Mouse (Mus musculus) splenic B cell, adult 2 months (primary cell): ENCODE measurements at regions not wholly inside any gene's neighbourhood (a gene's known extent, or its start where the extent isn't known, plus 50 kb on each side); places are given as distances from the start of the nearest gene placed in this dataset.

Experiments
- DNase-seq: peaks from one replicate; pipeline ENCODE4 v3.0.0-alpha.2; 2011; ENCODE audit warnings: low read depth, low spot score
- H3K27me3 ChIP-seq: 2 replicates; pipeline ENCODE4 v1.6.1; 2012; ENCODE audit warnings: mild to moderate bottlenecking, low read length, moderate library complexity, mixed read lengths; ENCODE audit not compliant: control insufficient read depth, poor library complexity, insufficient read depth, severe bottlenecking
- H3K36me3 ChIP-seq: 2 replicates; pipeline ENCODE4 v1.6.1; 2012; ENCODE audit warnings: mild to moderate bottlenecking, low read length, moderate library complexity, mixed read lengths; ENCODE audit not compliant: control insufficient read depth, poor library complexity, insufficient read depth, severe bottlenecking

DNA sequence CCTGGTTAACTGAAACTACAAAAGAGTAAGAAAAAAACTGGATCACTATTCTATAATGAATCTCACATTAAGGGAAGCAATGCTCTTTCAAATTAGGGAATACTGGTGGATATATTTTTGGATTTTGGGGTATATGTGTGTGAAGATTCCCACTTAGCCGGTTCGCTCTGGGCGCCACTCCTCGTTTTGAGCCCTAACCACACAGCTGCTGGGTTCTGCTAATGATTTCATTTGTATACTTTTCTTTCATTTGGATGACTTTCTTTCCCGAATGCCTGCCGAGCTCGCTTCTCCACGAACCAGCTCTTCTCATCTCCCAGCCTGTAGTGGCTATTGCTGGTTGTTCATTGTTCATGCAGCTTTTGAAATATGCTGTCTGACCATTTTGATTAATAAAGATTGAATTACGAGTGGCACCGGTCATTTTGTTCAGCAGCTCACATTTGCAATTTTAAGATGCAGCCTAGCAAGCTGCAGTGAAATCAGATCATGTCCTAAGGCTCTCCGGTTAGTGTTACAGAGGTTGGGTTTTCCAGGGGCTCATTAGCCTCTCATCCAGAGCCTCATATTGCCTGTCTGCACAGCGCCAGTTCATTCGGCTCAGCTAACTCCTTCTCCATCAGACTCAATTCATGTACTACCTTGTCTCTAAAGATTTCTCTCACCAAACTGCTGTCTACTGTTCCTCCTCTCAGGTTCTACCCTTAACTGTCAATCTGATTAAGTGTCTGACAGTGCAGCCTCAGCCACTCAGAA, 146.6 kb upstream of the Arhgap24 start:
- no peak for DNase-seq
- no peaks in the 10 kb centered on the region for H3K36me3 ChIP-seq
- no peaks in the 10 kb centered on the region for H3K27me3 ChIP-seq

DNA sequence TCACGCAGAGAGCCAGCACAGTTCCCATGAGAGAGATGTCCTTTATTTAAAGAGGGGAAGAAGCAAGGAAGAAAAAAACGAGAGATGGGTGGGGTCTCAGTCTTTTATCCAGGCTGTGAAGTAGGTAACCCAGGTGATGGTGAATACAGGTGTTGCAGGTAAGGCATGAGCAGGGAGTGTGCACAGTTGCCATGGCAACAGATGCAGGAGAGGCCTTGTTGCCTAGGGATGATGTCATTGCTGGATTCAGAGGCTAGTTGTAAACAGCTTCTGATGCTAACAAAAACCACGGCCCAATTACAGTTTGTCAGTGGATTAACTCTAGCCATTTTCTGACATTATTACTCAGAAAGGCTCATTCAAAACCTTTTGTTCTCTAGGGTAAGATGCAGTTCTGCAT, 114.7 kb upstream of the Arhgap24 start:
- H3K27me3 ChIP-seq: no peaks in the 10 kb centered on the region
- no peaks in the 10 kb centered on the region for H3K36me3 ChIP-seq
- no peak for DNase-seq

DNA sequence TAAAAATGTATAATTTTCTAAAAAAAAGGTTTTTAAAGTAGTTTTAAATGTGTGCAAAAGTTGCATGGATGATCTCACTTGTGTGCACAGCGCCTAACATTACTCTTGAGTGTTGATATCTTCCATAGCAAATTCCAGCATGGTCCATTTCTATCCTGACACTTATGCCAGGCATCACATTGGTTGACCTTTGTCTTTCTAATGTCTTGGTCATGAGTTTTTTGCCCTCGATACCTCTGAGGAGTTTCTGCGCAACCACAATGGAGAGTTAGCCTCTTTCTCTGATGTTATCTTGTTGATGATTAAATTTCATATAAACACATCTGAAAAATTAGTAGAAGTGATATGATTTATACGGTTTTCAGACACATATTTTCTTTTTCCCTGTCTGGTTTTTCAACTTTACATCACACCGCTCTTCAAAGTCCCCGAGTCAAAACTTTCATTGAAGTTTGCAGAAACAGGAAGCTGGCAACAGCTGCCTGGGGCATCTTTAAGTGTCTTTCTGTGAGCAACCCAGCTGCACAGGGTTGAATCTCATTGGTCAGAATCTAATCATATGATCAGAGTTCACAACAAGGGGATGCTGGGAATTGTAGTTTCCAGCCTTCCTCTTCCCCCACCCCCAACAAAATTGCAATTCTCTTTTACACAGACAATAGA, 107.8 kb upstream of the Arhgap24 start:
- peak; percentile 10 for DNase-seq

DNA sequence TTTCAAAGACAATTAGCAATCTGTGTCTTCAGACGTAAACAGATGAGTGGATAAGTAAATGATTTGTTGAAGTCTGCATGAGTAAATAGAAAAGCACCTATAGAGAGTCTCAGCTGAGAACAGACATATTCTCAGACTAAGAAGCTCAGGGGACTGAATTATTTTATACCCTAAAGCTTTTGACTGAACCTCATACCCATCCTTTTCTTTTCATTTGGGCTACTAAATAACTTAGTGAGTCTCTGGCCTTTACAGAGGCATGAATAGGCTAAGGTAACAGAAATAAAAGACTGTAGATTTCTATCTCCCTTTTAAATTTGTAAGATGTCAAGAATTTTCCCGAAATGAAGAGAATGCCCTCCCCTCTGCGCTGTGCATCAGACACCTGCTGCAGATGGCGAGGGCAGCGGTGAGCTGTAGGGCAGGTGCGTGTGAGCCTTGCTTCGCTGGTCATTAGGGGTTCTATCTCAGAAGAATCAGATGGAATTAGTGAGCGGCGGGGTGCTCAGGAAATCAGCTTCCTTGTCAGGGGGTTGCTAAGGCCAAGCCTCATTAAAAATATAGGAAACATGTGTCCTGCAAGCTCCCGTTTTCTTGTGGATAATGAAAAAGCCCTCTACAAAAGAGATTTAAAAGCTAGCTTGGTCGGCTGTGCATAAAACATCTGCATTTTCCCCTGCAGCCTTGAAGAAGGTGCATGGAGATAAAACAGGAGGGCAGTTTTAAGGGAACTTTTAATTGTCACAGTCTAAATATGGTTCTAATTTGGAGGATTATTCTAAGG, 107.0 kb upstream of the Arhgap24 start:
- no peak for DNase-seq
- H3K36me3 ChIP-seq: no peaks in the 10 kb centered on the region
- H3K27me3 ChIP-seq: no peaks in the 10 kb centered on the region

More for the DNA sequence above, 107.8 kb upstream of the Arhgap24 start:
- no peaks in the 10 kb centered on the region for H3K27me3 ChIP-seq
- no peaks in the 10 kb centered on the region for H3K36me3 ChIP-seq

DNA sequence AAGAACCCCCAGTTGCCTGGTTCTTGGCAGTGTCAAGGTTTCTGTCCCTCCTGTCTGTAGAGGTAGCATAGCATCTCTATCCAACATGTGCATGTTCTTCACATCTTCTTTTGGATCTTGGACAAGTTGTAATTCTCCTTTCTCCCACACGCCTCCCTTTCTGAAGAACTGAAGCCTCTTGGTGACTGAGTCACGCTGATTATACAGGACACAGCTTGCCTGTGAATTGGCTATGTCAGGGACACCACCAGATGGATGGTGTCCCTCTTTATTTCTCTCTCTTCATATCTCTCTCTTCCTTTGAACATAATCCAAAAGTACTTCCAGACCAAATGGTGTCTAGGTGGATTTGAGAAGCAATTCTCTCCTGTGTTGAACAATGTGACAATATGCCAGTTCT, 105.9 kb upstream of the Arhgap24 start:
- no peaks in the 10 kb centered on the region for H3K36me3 ChIP-seq
- H3K27me3 ChIP-seq: no peaks in the 10 kb centered on the region
- no peak for DNase-seq

DNA sequence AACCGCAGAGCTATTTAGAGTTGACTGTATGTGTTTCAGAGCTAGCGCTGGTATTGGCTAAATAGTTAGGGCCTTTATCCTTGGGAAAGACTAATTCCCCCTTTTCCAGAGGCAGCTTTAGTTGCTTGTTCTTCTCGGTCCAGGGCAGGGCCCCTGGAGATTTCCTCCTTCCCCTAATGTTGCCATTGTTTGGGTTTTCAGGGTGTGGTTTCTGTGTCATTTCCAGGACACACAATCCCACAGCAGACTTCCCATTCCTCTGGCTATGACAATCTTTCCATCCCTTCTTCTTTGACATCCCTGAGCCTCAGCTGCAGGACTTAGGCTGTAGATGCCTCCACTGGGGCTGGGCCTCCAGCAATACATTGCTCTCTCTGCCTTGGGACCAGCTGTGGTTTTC, 87.2 kb upstream of the Arhgap24 start:
- DNase-seq: no peak
- H3K36me3 ChIP-seq: no peaks in the 10 kb centered on the region
- no peaks in the 10 kb centered on the region for H3K27me3 ChIP-seq

DNA sequence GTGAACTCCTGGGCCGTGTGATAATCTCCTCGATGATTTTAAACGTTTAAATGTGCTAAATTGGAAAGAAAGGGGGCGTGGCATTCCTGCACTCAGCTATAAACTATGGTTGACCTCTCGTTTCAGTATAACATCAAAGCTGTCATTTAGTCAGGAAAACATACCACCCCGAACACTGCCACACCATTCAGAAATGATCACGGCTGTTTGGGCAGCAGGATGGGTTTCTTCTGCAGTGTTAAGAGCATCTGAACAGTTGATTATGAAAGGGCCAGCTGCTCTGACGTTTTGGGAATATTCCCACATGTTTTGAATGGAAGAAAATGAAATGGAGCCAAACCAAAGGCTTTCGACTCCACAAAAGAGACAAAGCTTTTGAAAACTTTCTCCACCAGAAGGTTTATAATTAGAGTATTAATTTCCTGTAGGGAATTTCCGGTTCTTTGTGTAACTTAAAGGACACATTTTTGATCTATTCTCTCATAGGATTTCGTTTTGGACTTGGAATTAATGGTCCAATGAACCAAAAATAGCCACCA, 85.5 kb upstream of the Arhgap24 start:
- Histone ChIP-seq H3K27me3 (no peaks in the 10 kb centered on the region), H3K36me3 (no peaks in the 10 kb centered on the region)
- DNase-seq: no peak

DNA sequence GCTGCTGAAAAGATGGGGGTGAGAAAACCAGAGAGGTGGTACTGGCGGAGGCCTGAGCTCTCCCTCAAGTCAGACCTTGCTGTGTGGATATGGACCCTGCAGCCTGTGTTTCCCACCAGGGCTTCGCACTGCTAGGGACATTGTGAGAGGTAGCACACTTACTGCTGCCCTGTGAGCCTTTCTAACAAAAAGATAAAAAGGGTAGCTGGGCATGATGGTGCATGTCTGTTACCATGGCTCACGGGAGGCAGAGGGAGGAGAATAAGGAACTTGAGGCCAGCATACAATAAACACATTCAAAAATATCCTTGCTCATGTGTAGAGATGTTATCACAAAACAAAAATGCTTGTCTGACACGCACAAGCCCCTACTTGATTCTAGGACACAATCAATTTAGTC, 82.2 kb upstream of the Arhgap24 start:
- H3K27me3 ChIP-seq: no peaks in the 10 kb centered on the region
- H3K36me3 ChIP-seq: no peaks in the 10 kb centered on the region
- no peak for DNase-seq

DNA sequence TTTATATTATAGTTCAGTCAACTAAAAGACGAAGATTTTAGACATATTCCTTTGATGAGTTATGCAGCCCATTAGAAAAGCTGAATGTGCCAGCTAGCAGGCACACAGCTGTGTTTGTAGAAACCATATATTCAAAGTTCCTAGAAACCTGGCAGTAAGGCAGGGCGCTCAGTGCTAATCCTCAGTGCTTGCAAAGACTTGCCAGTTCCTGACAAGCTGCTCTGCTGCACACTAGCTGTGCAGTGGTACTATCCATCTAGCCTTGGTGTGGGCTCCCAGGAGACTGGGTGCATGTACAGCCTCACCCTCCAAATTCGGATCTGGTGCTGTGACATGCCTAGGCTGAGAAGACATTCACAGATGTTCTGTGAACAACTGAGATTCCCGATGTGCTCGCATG, 63.5 kb upstream of the Arhgap24 start:
- no peaks in the 10 kb centered on the region for H3K27me3 ChIP-seq
- DNase-seq: no peak

DNA sequence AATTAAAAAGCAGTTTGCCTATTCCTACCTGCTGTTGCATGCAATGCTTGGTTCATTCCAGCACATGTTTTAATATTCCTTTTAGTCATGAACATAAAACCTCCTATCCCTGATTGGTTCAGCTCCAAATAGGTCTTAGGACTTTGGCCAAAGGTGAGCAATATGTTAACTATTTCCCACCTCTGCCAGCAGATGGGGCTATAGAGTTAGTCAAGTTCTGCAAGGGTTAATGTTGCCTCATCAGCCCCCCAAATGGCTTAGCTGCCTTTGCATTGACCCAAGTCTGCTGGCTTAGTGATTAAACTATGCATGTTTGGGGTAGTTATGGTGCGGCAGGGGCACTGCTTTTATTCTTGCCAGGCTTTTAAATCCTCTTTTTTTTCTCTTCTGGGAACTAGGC, 62.1 kb upstream of the Arhgap24 start:
- no peaks in the 10 kb centered on the region for H3K27me3 ChIP-seq
- peak; percentile 73 for DNase-seq
- no peaks in the 10 kb centered on the region for H3K36me3 ChIP-seq

More for the DNA sequence above, 63.5 kb upstream of the Arhgap24 start:
- H3K36me3 ChIP-seq: no peaks in the 10 kb centered on the region

DNA sequence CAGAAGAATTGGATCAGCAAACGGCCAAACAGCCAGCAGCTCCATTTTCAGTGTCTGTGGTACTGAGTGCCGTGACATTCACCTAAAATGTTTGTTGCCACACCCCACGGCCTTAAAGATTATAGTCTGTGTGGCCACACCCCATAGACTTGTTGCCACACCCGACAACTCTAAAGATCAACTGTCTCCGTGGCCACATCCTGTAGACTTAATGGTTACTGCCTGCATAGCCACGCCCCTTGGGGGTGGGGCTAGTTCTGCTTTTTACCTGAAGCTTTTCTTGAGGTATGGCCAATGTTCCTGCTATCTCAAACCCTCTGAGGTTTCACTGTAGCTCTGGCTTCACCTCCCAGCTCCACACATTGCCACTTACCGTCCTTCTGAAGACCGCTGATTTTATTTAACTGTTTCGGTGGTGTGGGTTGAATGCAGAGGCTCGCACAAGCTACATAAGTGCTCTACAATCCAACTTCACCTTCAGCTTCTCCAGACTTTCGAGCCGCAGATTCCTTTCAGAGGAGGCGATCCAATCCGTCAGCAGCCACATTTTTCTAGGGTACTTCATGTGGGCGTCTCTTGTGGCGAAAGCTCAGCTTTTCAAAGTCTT, 56.5 kb upstream of the Arhgap24 start:
- DNase-seq: peak; percentile 63
- H3K36me3 ChIP-seq: no peaks in the 10 kb centered on the region
- no peaks in the 10 kb centered on the region for H3K27me3 ChIP-seq

DNA sequence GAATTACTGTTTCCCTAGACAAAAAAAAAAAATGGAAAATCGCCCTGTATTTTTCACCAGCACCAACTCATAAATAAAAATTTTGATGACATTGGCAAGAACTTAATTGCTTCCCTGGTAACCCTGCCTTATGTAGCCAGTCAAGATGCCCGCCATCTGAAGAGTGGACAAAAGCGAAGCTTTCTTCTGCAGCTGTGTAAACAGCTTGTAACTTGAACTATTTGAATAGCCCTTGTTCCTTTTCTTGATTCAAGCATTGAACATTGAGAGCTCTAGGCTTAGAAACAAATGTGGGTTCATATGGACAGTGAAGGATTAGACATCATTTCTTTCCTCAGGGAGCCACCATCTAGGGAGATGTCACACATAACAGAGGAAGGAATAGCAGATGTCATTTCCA, 52.9 kb upstream of the Arhgap24 start:
- no peak for DNase-seq
- Histone ChIP-seq H3K27me3 (no peaks in the 10 kb centered on the region), H3K36me3 (no peaks in the 10 kb centered on the region)
